Mouse (Mus musculus): Measurements from ENCODE around the gene Disc1.

DNA sequence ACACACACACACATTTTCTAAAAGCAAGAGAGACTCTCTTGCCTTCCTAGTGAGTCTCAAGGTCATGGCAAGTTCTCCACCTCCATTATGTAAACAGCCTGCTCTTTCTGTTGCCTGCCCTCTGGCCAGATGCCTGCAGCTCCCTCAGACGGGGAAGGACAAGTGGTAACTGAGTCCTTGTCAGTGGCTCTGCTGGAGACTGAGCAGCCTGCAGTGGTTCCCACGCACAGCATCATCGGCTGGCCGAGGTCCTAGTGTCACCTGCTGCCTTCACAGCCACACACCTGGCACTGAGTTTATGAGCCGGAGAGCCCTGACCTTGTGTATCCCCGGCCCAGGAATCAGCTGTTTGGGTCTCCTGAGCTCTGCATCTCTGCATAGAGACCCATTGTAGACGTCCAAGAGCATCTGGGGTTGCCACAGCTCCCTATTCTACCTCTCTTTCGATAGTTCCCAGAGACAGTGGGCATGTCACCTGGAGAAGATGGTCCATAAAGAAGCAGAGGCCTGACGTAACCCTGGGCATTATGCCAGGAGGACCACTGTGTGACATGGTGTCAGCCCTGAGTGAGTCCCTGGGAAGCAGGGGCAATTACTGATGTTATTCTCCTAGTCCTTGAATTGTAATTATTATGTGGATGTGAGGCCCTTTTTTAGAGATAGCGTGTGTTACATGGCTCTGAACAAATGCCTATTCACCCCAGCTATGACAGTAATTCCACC lies 169.2 kb downstream of the Disc1 start:
- TF ChIP-seq USF1 (IDR thresholded peaks at IDR 0.05; ENCODE audit: low read depth, low read length) (no peak), POLR2AphosphoS2 (IDR thresholded peaks at IDR 0.05; ENCODE audit: low read depth, low read length) (no peak), JUND (conservative IDR thresholded peaks at IDR 0.05; ENCODE audit: low read depth, low read length) (no peak), CTCF (conservative IDR thresholded peaks at IDR 0.05 in 1 of 2, IDR thresholded peaks at IDR 0.05 in 1 of 2; ENCODE audit: low read depth in 2 of 2, low read length in 2 of 2) (no peak), CHD2 (IDR thresholded peaks at IDR 0.05; ENCODE audit: low read length) (no peak), MEF2A (IDR thresholded peaks at IDR 0.05; ENCODE audit: borderline replicate concordance, low read depth, low read length) (no peak), MAX (IDR thresholded peaks at IDR 0.05; ENCODE audit: low read length) (no peak), EP300 (IDR thresholded peaks at IDR 0.05; ENCODE audit: low read length) (no peak), POLR2A (IDR thresholded peaks at IDR 0.05; ENCODE audit: low read depth, low read length) (no peak)
